Mouse (Mus musculus) myocyte (in vitro differentiated cells): ENCODE data around the gene Maats1. TPM values are rescaled to one million over a fixed set of nuclear protein-coding genes. Genes with fewer than 3 reads are reported as not detected.

Experiments
- H3K27me3 ChIP-seq: one replicate; pipeline ENCODE4 v1.6.1; 2011; ENCODE audit not compliant: control insufficient read depth, insufficient read depth, insufficient read length
- H3K36me3 ChIP-seq: one replicate; pipeline ENCODE4 v1.6.1; 2011; ENCODE audit not compliant: control insufficient read depth, insufficient read depth
- H3K4me2 ChIP-seq: one replicate; pipeline ENCODE4 v1.6.1; 2011; ENCODE audit warnings: low read depth, control low read depth
- H3K4me3 ChIP-seq: one replicate; pipeline ENCODE4 v1.5.1; 2011; ENCODE audit warnings: mild to moderate bottlenecking, control low read depth, moderate library complexity
- H3K79me2 ChIP-seq: one replicate; pipeline ENCODE4 v1.6.1; 2011; ENCODE audit not compliant: control insufficient read depth, insufficient read depth
- H3ac ChIP-seq: one replicate; pipeline ENCODE4 v1.6.1; 2011; ENCODE audit not compliant: control insufficient read depth, insufficient read length
- CEBPB ChIP-seq: IDR thresholded peaks from 2 replicates; pipeline ENCODE4 v1.6.1; 2011; ENCODE audit warnings: mild to moderate bottlenecking, moderate library complexity; ENCODE audit not compliant: poor library complexity, insufficient read depth, severe bottlenecking
- E2F4 ChIP-seq: IDR thresholded peaks from one replicate; pipeline ENCODE4 v1.6.1; 2011; ENCODE audit warnings: mild to moderate bottlenecking, control low read depth, moderate library complexity; ENCODE audit not compliant: insufficient read depth
- MAX ChIP-seq: IDR thresholded peaks from one replicate; pipeline ENCODE4 v1.6.1; 2011; ENCODE audit warnings: low read depth, mild to moderate bottlenecking, control low read depth
- MYOD1 ChIP-seq, 3 experiments: IDR thresholded peaks; one replicate each; pipeline ENCODE4 v1.6.1; 2011; ENCODE audit warnings: control low read depth in 2 of 3, low read depth in 2 of 3, mild to moderate bottlenecking in 2 of 3, moderate library complexity in 1 of 3; ENCODE audit not compliant: insufficient read length in 2 of 3, control insufficient read depth in 1 of 3
- MYOG ChIP-seq, 3 experiments: IDR thresholded peaks; one replicate each; pipeline ENCODE4 v1.6.1; 2011; ENCODE audit warnings: control low read depth in 2 of 3, low read depth in 2 of 3, mild to moderate bottlenecking in 2 of 3; ENCODE audit not compliant: insufficient read length in 2 of 3, control insufficient read depth in 1 of 3, insufficient read depth in 1 of 3
- POLR2A ChIP-seq: IDR thresholded peaks from one replicate; pipeline ENCODE4 v1.6.1; 2011; ENCODE audit warnings: low read depth, mild to moderate bottlenecking, control low read depth, moderate library complexity; ENCODE audit not compliant: insufficient read length
- POLR2AphosphoS2 ChIP-seq: IDR thresholded peaks from one replicate; pipeline ENCODE4 v1.6.1; 2011; ENCODE audit warnings: low read depth, control low read depth; ENCODE audit not compliant: insufficient read length
- REST ChIP-seq: IDR thresholded peaks from one replicate; pipeline ENCODE4 v1.6.1; 2011; ENCODE audit warnings: mild to moderate bottlenecking, control low read depth, moderate library complexity; ENCODE audit not compliant: insufficient read depth, insufficient read length
- SRF ChIP-seq: IDR thresholded peaks from one replicate; pipeline ENCODE4 v1.6.1; 2011; ENCODE audit warnings: low read depth; ENCODE audit not compliant: control insufficient read depth, insufficient read length
- TCF12 ChIP-seq: IDR thresholded peaks from one replicate; pipeline ENCODE4 v1.6.1; 2011; ENCODE audit warnings: mild to moderate bottlenecking, control low read depth; ENCODE audit not compliant: poor library complexity, insufficient read depth, severe bottlenecking
- TCF3 ChIP-seq: IDR thresholded peaks from one replicate; pipeline ENCODE4 v1.6.1; 2011; ENCODE audit warnings: low read depth, control low read depth; ENCODE audit not compliant: insufficient read length
- USF1 ChIP-seq: IDR thresholded peaks from one replicate; pipeline ENCODE4 v1.6.1; 2011; ENCODE audit warnings: low read depth, mild to moderate bottlenecking, control low read depth, moderate library complexity
- polyA plus RNA-seq: library from polyadenylated mRNA; unstranded; fragments of >200 nt; fragmentation: generic; extraction: Trizol; gene quantifications from one replicate; pipeline ENCODE4 v1.2.1, GENCODE M21; 2012; ENCODE audit warnings: missing spikeins

Maats1 gene
- polyA plus RNA-seq, 1 experiment = 1.1 TPM

DNA sequence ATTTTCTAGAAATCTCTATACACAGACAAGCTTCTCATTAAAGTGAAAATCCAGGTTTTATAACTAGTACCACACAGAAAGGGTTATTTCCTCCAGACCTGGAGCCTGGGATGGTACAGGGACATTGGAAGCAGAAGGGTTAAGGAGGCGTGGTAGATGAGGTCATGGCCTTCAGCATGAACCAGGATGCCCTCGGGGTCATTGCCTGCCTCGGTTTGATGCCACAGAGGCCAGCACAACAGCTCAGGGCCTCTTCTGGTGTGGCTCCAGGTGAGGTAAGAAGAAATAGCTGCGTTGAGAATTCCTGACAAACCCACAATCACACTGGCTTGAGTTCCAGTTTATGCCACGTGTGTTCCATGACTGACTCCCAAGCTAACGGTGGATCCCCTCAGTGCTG lies 53.1 kb downstream of the Maats1 start:
- Histone ChIP-seq H3K36me3 (no peaks in the 10 kb centered on the region), H3K4me2 (no peak overlapping the region), H3K79me2 (no peaks in the 10 kb centered on the region), H3ac (no peak overlapping the region), H3K27me3 (no peaks in the 10 kb centered on the region), H3K4me3 (no peak overlapping the region)
- TF ChIP-seq MYOD1 (IDR thresholded peaks at IDR 0.05; ENCODE audit: control insufficient read depth in 1 of 3, insufficient read length in 2 of 3, low read depth in 2 of 3) = no peak
- TF ChIP-seq TCF3 = no peak
- TF ChIP-seq CEBPB = no peak
- TF ChIP-seq POLR2AphosphoS2 = no peak
- no peak for TF ChIP-seq POLR2A
- TF ChIP-seq MAX = no peak
- no peak for TF ChIP-seq E2F4
- no peak for TF ChIP-seq MYOG (IDR thresholded peaks at IDR 0.05; ENCODE audit: control insufficient read depth in 1 of 3, insufficient read depth in 1 of 3, insufficient read length in 2 of 3, low read depth in 2 of 3)

- H3K4me2 ChIP-seq = no peak overlapping the region
- H3K27me3 ChIP-seq = no peaks in the 10 kb centered on the region
- H3K36me3 ChIP-seq = no peaks in the 10 kb centered on the region
- no peak overlapping the region for H3ac ChIP-seq
- no peaks in the 10 kb centered on the region for H3K79me2 ChIP-seq
- TF ChIP-seq MAX = no peak
- TF ChIP-seq E2F4 = no peak
- no peak for TF ChIP-seq CEBPB
- TF ChIP-seq MYOG (IDR thresholded peaks at IDR 0.05; ENCODE audit: control insufficient read depth in 1 of 3, insufficient read depth in 1 of 3, insufficient read length in 2 of 3, low read depth in 2 of 3) = no peak
- TF ChIP-seq TCF12 = no peak
- no peak for TF ChIP-seq POLR2A
- no peak for TF ChIP-seq SRF
- no peak for TF ChIP-seq REST
- no peak for TF ChIP-seq MYOD1 (IDR thresholded peaks at IDR 0.05; ENCODE audit: control insufficient read depth in 1 of 3, insufficient read length in 2 of 3, low read depth in 2 of 3)
- TF ChIP-seq POLR2AphosphoS2 = no peak
- no peak for TF ChIP-seq TCF3
- no peak overlapping the region for H3K4me3 ChIP-seq
Measured at GRCm38 (mm10) chr16:38287762-38288161, 54.2 kb downstream of the Maats1 start.

DNA sequence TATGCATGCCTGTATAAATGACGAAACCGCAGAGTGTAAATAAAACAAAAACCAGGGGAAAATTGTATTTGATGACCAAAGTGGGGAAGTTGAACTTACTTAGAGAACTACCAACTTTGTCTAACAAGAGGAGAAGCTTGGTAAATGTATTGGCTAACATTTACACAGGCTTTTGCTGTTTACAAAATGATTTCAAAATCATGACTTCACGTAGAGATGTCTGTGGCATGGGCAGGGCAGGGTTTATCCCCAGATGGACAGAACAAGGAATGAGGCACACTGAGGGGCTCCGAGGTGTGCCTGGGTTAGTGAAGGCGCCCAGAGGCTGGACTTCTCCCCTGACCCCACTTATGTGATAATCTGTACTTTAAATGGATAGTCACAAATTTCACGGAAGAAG lies 54.6 kb downstream of the Maats1 start:
- TF ChIP-seq REST (no peak), CEBPB (no peak), TCF3 (no peak), MYOD1 (IDR thresholded peaks at IDR 0.05; ENCODE audit: control insufficient read depth in 1 of 3, insufficient read length in 2 of 3, low read depth in 2 of 3) (no peak), SRF (no peak), MAX (no peak)

DNA sequence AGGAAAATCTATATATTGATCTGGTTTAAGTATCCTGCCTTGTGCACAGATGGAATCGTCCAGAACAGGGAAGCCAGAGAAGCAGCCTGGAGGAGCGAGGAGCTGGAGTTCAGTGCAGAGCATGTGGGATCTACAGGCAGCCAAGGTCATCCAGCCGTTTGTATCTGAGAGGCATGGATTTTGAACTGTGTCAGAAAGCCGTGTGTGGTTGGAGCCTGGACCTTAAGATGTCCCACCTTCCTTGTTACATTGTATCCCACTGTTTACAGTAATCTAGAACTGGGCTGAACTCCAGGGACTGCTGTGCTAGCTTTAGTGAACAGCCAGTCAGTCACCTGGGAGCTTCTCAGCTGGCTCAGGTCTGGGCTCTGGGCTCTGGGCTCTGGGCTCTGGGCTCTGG lies 55.4 kb downstream of the Maats1 start:
- no peaks in the 10 kb centered on the region for H3K79me2 ChIP-seq
- no peaks in the 10 kb centered on the region for H3K36me3 ChIP-seq
- TF ChIP-seq E2F4 (no peak), MYOD1 (IDR thresholded peaks at IDR 0.05; ENCODE audit: control insufficient read depth in 1 of 3, insufficient read length in 2 of 3, low read depth in 2 of 3) (no peak), SRF (no peak), USF1 (no peak), POLR2A (no peak), MAX (no peak), CEBPB (no peak), POLR2AphosphoS2 (no peak), TCF3 (no peak), TCF12 (no peak), REST (no peak), MYOG (IDR thresholded peaks at IDR 0.05; ENCODE audit: control insufficient read depth in 1 of 3, insufficient read depth in 1 of 3, insufficient read length in 2 of 3, low read depth in 2 of 3) (no peak)
- no peak overlapping the region for H3ac ChIP-seq
- no peak overlapping the region for H3K4me2 ChIP-seq
- H3K27me3 ChIP-seq = no peaks in the 10 kb centered on the region
- no peak overlapping the region for H3K4me3 ChIP-seq

More for the DNA sequence above, 54.6 kb downstream of the Maats1 start:
- H3K79me2 ChIP-seq = no peaks in the 10 kb centered on the region
- H3K27me3 ChIP-seq = no peaks in the 10 kb centered on the region
- no peak overlapping the region for H3K4me2 ChIP-seq
- H3ac ChIP-seq = no peak overlapping the region
- no peak overlapping the region for H3K4me3 ChIP-seq
- H3K36me3 ChIP-seq = no peaks in the 10 kb centered on the region

DNA sequence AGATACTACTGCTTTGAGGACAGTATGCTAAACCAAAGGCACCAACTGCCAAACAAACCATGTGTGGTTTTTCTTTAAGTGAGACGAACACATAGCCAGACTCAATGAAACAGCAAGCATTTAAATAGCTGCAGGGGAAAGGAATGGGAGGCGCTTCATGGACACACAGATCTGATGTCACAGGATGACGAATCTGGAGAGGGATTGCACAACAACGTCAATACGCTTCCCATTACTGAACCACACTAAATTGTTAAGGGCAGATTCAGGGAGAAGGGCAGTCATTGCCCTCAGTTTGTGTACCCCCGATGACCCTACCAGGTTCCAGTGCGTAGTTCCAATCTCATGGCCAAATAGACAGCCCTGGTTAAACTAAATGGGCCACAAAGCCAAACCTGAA lies 56.1 kb downstream of the Maats1 start:
- no peaks in the 10 kb centered on the region for H3K36me3 ChIP-seq
- H3K27me3 ChIP-seq = no peaks in the 10 kb centered on the region
- H3K79me2 ChIP-seq = no peaks in the 10 kb centered on the region
- no peak overlapping the region for H3K4me2 ChIP-seq
- no peak overlapping the region for H3ac ChIP-seq
- no peak overlapping the region for H3K4me3 ChIP-seq
- TF ChIP-seq CEBPB = 0 out of 2 replicates have a peak, but pooled peaks have one; percentile 32
- TF ChIP-seq MYOD1 (IDR thresholded peaks at IDR 0.05; ENCODE audit: control insufficient read depth in 1 of 3, insufficient read length in 2 of 3, low read depth in 2 of 3) = no peak
- TF ChIP-seq REST = no peak
